Mouse (Mus musculus) heart, embryonic 16.5 days (tissue): ENCODE measurements at regions not wholly inside any gene's neighbourhood (a gene's known extent, or its start where the extent isn't known, plus 50 kb on each side); places are given as distances from the start of the nearest gene placed in this dataset.

ENCODE experiments used
- ATAC-seq: fragments of 200-750 bp; cut with Nextera tagmentation; replicated peaks from 2 replicates; pipeline ENCODE4 v1.8.0; 2017; ENCODE audit warnings: moderate number of reproducible peaks; ENCODE audit not compliant: insufficient read depth, low FRiP score; ENCODE audit errors: extremely low read depth
- H3K27ac ChIP-seq: fragments of 300-500 bp; sonication (generic); 2 replicates; pipeline ENCODE4 v1.5.1; 2014; ENCODE audit warnings: mild to moderate bottlenecking, low read length, control low read depth, moderate library complexity
- H3K27me3 ChIP-seq: fragments of 300-500 bp; sonication (generic); 2 replicates; pipeline ENCODE4 v1.6.1; 2014; ENCODE audit warnings: low read length, mixed read lengths; ENCODE audit not compliant: control insufficient read depth, insufficient read depth
- H3K36me3 ChIP-seq: fragments of 300-500 bp; sonication (generic); 2 replicates; pipeline ENCODE4 v1.6.1; 2014; ENCODE audit not compliant: control insufficient read depth, insufficient read depth
- H3K4me1 ChIP-seq: fragments of 300-500 bp; sonication (generic); 2 replicates; pipeline ENCODE4 v1.6.1; 2014; ENCODE audit warnings: low read length, mixed read lengths; ENCODE audit not compliant: control insufficient read depth, insufficient read depth
- H3K4me2 ChIP-seq: fragments of 300-500 bp; sonication (generic); 2 replicates; pipeline ENCODE4 v1.6.1; 2014; ENCODE audit warnings: low read depth, mild to moderate bottlenecking, control low read depth, low read length
- H3K4me3 ChIP-seq: fragments of 300-500 bp; sonication (generic); 2 replicates; pipeline ENCODE4 v1.5.1; 2014; ENCODE audit warnings: mild to moderate bottlenecking, control low read depth, low read length
- H3K9ac ChIP-seq: fragments of 300-500 bp; sonication (generic); 2 replicates; pipeline ENCODE4 v1.6.1; 2014; ENCODE audit warnings: low read length, control low read depth
- H3K9me3 ChIP-seq: fragments of 300-500 bp; sonication (generic); replicated peaks from 2 replicates; pipeline ENCODE4 v1.6.1; 2016; ENCODE audit warnings: low read length; ENCODE audit not compliant: control insufficient read depth
- WGBS: fragments of 180-500 bp; shearing (Covaris S2); extraction: QIAGEN DNeasy Blood & Tissue Kit; methylation state at CpG from one replicate; pipeline ENCODE4 v1.1.7; 2014; 5-methylcytosine and 5-hydroxymethylcytosine counted together

DNA sequence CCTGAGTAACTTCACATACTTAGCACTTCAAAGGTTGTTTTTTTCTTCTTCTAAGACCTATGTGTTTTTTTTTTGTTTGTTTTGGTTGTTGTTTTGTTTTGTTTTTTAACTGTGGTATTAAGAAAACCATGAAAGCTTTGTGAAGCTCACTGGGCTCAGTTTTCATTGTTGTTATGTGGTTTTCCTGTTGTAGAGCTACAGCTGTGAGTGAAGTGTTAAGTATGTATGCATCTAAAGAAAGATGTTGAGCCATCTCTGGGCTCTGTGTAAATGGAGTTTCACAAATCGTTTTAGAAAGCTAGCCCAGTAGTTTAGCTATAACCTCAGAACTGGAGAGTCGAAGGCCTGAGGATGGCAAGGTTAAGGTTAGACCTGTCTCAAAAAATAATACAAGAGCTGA, 158.4 kb upstream of the Stt3b start:
- H3K27me3 ChIP-seq = no peaks in the 10 kb centered on the region
- no peak overlapping the region for H3K4me2 ChIP-seq
- H3K9me3 ChIP-seq = peaks cover 2% of the 10 kb centered on the region; the same call in 1 of the 2 replicates
- no peaks in the 10 kb centered on the region for H3K4me1 ChIP-seq
- no peak for ATAC-seq
- no peak overlapping the region; the same call in 1 of the 2 replicates for H3K27ac ChIP-seq
- H3K4me3 ChIP-seq = no peak overlapping the region
- WGBS = 78% methylated on average over 2 of the region's 2 CpGs
- no peaks in the 10 kb centered on the region for H3K36me3 ChIP-seq
- no peak overlapping the region for H3K9ac ChIP-seq

DNA sequence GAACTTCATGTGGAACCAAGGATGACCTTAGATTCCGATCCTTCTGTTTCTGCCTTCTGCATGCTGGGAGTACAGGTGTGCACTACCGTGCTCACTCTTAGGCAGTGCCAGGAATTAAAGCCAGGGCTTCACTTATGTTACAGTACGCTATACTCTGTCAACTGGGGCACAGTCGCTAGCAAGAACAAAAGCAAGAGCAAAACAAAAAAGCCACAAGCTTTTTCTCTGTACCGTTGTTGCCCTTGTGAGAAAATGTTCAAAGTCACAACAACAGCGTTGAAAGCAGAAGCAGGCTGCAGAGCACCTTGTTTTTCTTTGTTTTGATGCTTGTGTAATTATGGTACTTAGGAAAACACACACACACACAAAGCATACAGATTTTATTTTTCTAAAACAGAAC, 161.4 kb upstream of the Stt3b start:
- H3K27me3 ChIP-seq = no peaks in the 10 kb centered on the region
- no peaks in the 10 kb centered on the region for H3K4me1 ChIP-seq
- H3K9me3 ChIP-seq = peaks cover 12% of the 10 kb centered on the region
- H3K4me2 ChIP-seq = no peak overlapping the region
- no peaks in the 10 kb centered on the region for H3K36me3 ChIP-seq
- no peak overlapping the region for H3K4me3 ChIP-seq
- no peak overlapping the region for H3K27ac ChIP-seq
- ATAC-seq = no peak
- no peak overlapping the region for H3K9ac ChIP-seq
- WGBS = 80% methylated on average over 6 of the region's 6 CpGs

DNA sequence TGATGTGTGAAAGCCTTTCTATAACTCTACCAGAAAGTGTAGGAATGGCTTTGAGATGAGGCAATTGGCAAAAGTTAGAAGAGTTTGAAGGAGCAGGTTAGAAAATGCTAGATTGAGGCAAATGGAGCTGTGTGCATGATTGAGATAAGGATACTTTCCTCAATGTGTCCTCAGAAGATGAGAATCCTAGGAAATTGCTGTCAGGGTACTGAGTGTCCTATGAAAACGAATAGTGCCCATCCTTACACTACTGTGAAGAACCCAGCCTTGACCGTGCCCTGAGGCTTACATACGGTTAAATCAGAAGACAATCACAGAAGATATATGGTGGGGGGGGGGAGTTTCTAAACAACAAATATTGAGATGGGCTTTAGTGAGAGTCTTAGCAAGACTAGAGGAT, 162.8 kb upstream of the Stt3b start:
- no peaks in the 10 kb centered on the region for H3K27me3 ChIP-seq
- no peak overlapping the region for H3K4me3 ChIP-seq
- no peak for ATAC-seq
- no peak overlapping the region for H3K4me2 ChIP-seq
- H3K4me1 ChIP-seq = no peaks in the 10 kb centered on the region
- no peak overlapping the region for H3K27ac ChIP-seq
- 86% methylated on average over 3 of the region's 3 CpGs for WGBS
- H3K9me3 ChIP-seq = peaks cover 12% of the 10 kb centered on the region
- H3K36me3 ChIP-seq = no peaks in the 10 kb centered on the region
- no peak overlapping the region for H3K9ac ChIP-seq

DNA sequence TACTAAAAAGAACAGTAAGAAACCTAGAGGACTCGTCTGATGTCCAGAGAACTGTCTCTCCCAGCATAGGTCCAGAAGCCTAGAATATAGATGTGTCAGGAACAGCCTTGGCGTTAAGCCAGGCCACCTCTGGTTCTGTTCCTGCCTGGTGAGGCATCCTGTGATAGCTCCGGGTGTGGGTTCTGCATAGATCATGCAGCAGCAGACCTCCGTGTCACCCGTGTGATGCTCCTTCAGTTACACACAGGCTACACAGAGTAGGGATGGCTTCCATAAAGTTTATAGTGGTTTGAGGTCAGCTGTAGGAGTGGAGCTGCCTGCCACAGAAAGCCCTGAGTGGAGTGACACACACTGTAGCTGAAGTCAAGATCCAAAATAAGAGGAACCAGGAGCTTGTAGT, 163.6 kb upstream of the Stt3b start:
- Histone ChIP-seq H3K9me3 (peaks cover 12% of the 10 kb centered on the region), H3K4me2 (no peak overlapping the region), H3K4me3 (no peak overlapping the region), H3K27me3 (no peaks in the 10 kb centered on the region), H3K36me3 (no peaks in the 10 kb centered on the region), H3K4me1 (no peaks in the 10 kb centered on the region), H3K27ac (no peak overlapping the region), H3K9ac (no peak overlapping the region)
- ATAC-seq = no peak
- 82% methylated on average over 5 of the region's 5 CpGs for WGBS

DNA sequence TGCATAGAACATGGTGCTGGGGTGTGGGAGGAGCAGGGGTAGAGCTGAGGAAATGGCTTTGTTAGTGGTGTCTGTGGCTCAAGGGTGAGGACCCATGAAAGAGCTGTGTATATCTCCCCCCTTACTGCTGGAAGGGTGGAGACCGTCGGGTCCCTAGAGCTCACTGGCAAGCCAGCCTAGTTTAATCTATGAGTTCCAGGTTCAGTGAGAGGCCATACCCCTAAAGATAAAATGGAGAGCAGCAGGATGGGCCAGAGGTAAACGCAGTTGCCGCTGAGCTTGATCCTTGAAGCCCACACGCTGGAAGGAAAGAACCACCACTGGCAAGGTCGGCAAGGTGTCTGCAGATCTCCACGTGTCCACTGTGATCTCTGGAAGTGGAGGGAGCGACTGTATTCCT, 164.1 kb upstream of the Stt3b start:
- Histone ChIP-seq H3K4me1 (no peaks in the 10 kb centered on the region), H3K9ac (no peak overlapping the region), H3K4me2 (no peak overlapping the region), H3K27me3 (no peaks in the 10 kb centered on the region), H3K4me3 (no peak overlapping the region), H3K9me3 (peaks cover 12% of the 10 kb centered on the region), H3K36me3 (no peaks in the 10 kb centered on the region), H3K27ac (no peak overlapping the region)
- WGBS = 81% methylated on average over 8 of the region's 8 CpGs
- no peak for ATAC-seq

DNA sequence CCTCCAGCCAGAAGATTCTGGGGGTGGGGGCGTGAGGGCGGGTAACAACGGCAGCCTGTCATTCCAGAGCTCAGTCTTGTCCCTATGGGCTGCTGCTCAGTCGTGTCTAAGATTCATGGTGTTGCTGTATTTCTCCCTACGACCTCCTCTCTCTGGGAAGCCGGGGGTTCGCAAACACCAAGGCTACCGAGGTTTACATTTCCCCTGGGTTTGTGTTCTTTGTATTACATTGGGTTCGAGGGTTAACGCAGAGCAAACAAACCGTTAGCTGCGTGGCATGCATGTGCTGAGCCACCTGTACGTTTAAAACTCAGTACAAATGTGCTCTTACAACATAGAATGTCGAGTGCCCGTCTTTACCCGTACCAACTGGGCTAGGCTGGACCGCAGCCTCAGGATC, 166.0 kb upstream of the Stt3b start:
- no peak overlapping the region for H3K27ac ChIP-seq
- H3K4me3 ChIP-seq = no peak overlapping the region
- no peak overlapping the region for H3K4me2 ChIP-seq
- H3K27me3 ChIP-seq = no peaks in the 10 kb centered on the region
- no peak overlapping the region for H3K9ac ChIP-seq
- no peaks in the 10 kb centered on the region for H3K4me1 ChIP-seq
- ATAC-seq = no peak
- H3K36me3 ChIP-seq = no peaks in the 10 kb centered on the region
- peaks cover 9% of the 10 kb centered on the region for H3K9me3 ChIP-seq
- WGBS = 72% methylated on average over 17 of the region's 17 CpGs

DNA sequence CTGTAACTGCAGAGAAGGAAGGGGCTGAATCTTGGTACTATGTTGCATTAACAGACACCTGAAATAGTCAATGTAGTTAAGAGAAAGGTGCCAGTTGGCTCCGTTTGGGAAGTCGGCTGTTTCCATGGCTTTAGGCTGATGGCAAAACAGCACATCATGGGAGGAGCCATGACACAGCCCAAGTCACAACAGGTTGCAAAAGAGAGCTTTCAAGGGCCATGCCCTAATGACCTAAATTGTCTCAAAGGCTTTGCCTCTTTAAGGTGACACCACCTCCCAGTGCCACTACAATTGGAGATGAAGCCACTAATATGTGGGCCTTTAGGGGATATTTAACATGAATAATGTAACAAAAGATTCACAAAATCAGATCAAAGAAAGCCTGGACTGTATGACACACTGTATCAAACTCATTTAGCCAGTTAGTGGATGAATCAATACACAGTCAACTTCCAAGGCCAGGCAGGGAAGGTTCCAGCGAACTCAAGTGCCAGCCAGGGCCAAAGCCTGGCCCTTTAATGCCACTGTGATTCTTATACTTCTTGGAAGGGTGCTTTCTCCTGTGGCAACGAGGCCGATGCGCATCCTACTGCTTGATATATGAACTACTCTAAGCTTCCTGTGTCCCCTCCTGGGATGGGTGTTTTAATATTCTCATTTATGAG, 167.5 kb upstream of the Stt3b start:
- ATAC-seq = no peak
- Histone ChIP-seq H3K4me1 (no peaks in the 10 kb centered on the region), H3K9me3 (peaks cover 9% of the 10 kb centered on the region), H3K4me3 (no peak overlapping the region), H3K4me2 (no peak overlapping the region), H3K27me3 (no peaks in the 10 kb centered on the region), H3K27ac (no peak overlapping the region), H3K36me3 (no peaks in the 10 kb centered on the region), H3K9ac (no peak overlapping the region)
- 88% methylated on average over 6 of the region's 6 CpGs for WGBS

DNA sequence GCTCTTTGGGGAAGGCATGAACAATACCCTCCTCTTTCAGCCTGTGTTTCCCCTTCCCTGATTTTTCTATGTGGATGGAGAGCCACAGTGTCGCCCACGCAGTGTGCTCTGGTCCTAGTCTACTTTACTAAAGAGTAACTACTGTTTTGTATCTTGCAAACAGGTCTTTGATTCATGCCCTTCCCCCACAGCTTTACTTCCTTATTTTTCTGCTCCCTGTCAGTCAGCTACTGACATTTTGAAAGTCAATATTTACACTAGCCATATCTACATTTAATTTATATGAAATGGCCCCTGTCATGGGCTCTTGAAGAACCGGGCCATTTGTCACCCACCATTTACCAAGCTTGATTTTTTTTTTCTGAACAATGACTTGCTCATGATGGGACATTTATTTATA, 168.7 kb upstream of the Stt3b start:
- no peak overlapping the region for H3K4me2 ChIP-seq
- H3K9me3 ChIP-seq = peaks cover 9% of the 10 kb centered on the region
- H3K4me3 ChIP-seq = no peak overlapping the region
- no peaks in the 10 kb centered on the region for H3K4me1 ChIP-seq
- no peaks in the 10 kb centered on the region for H3K36me3 ChIP-seq
- no peak overlapping the region for H3K27ac ChIP-seq
- WGBS = 72% methylated on average over 3 of the region's 3 CpGs
- no peak for ATAC-seq
- no peak overlapping the region for H3K9ac ChIP-seq
- no peaks in the 10 kb centered on the region for H3K27me3 ChIP-seq

DNA sequence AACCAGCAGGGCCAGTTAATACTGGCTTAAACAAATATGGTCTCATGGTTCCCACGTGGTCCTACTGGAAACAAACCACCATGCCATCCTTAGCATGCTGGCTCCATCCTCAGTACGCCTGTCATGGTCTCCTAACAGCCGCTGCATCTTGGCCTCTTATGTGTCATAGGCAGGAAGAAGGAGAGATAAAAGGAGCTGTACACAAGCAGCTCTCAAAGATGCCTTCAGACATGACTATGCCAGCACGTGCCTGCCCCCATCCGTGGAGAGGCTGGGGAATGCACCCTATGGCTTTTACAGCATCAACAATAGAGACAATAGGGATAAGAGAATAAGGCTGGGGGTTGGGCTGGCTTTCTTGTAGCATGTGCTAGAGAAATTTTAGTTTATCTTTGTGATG, 171.0 kb upstream of the Stt3b start:
- Histone ChIP-seq H3K4me2 (no peak overlapping the region), H3K27me3 (no peaks in the 10 kb centered on the region), H3K4me1 (no peaks in the 10 kb centered on the region), H3K9me3 (no peaks in the 10 kb centered on the region), H3K4me3 (no peak overlapping the region), H3K36me3 (no peaks in the 10 kb centered on the region), H3K9ac (no peak overlapping the region), H3K27ac (no peak overlapping the region)
- WGBS = 68% methylated on average over 5 of the region's 5 CpGs
- ATAC-seq = no peak
